Mouse (Mus musculus) forelimb bud, embryonic 11.5 days (tissue): ENCODE measurements around the gene Parp16.

Experiments used
- DNase-seq: peaks from one replicate; pipeline ENCODE4 v3.0.0-alpha.2; 2012; ENCODE audit warnings: low read depth, low spot score

Parp16 gene

GRCm38 (mm10) chr9:65195053-65195452, at the start of gene Parp16:
Parp16 (plus strand) TSS chr9:65195353.
- DNase-seq: no peak

- DNase-seq: no peak
Observed at GRCm38 (mm10) chr9:65146001-65146400, 49.2 kb upstream of the Parp16 start.

- DNase-seq: no peak
Observed at GRCm38 (mm10) chr9:65148507-65148906, 46.6 kb upstream of the Parp16 start.

DNA sequence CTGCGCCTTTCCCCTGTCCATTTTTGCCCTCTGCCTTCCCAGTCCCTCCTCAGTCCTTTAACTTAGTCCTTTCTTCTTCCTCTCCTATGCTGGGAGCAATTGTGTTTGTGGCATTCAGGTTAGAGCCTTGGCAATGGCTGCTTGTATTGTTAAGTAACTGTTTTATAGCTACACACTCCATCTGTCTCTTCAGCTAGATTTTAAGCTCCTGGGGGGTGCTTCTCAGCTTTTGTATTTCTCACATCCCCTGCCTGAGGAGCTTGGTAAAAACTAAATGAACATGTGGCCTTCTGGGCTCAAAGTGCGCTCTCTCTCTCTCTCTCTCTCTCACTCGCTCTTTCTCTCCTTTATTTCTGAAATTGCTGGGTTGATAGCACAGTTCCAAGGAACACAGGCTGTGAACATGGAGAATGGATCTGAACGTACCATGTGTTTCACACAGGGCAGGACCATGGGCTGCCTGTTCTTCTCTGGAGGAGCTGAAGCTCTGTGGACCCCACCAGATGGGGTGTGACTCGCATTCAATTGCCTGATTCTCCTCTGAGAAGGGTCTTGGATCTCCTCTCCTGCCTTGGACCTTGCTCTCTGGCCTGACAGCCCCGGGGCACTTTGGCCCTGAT, 42.3 kb upstream of the Parp16 start:
- DNase-seq: no peak

GRCm38 (mm10) chr9:65153331-65153711, 41.8 kb upstream of the Parp16 start:
- DNase-seq: no peak

- no peak for DNase-seq
Observed at GRCm38 (mm10) chr9:65154692-65155455, 40.3 kb upstream of the Parp16 start.

DNA sequence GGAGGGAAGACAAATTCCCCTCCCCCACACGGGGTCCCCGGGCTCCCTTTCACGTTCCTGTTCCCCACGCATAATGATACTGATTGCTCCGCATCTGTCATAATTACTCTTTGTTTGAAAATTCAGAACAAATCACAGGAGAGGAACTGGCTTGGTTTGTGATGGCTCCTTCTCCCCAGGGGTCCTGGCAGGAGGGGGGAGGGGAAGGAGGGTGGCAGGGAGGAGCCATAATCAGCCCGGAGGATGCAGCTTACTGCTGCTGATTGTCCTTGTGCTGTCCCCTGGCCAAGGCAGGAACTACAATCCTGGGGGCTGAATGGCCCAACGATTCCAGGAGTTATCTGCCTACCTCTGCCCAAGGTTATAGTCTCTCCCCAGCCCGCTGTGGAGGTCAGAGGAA, 38.5 kb upstream of the Parp16 start:
- no peak for DNase-seq

- no peak for DNase-seq
Observed at GRCm38 (mm10) chr9:65157631-65158030, 37.5 kb upstream of the Parp16 start.

GRCm38 (mm10) chr9:65161188-65161587, 34.0 kb upstream of the Parp16 start:
- no peak for DNase-seq

DNA sequence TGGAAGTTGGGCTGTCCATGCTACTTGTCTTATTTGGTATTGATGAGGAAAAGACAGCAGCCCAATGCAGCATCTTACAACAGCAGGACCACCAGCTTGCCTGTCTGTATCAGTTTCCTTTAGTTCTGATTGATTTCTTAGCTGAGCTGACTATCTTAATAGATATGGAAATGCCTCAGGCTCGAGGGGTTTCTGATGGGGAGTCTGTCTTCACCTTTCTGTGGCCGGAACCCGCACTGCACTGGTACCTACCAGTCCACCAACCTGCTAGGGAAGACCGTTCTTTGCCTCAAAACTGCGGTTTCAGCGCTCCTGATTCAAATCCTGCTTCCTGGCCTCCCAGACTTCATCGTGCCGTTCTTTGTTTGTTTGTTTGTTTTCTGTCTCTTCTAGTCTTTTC, 33.3 kb upstream of the Parp16 start:
- DNase-seq: no peak

- DNase-seq: no peak
Observed at GRCm38 (mm10) chr9:65162711-65163639, 32.2 kb upstream of the Parp16 start.

- no peak for DNase-seq
Observed at GRCm38 (mm10) chr9:65164870-65165269, 30.3 kb upstream of the Parp16 start.

DNA sequence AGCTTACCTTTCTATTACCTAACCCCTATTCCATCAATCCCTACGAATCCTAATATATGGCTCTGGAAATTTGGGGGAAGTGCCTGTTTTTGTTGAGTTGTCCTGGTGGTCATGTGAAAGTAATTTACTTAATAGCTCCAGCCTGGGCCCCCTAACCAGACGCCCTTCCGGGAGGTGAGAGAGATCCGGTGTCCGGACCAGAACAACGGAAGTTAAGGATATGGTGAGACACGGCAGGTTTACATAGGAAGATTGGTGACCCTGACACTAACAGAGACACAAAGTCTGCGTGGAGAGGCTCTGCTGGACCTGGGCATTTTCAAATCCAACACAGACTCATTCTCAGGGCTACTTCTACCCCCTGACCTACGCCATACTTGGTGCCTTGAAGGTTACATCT, 28.8 kb upstream of the Parp16 start:
- DNase-seq: no peak

GRCm38 (mm10) chr9:65168534-65168933, 26.6 kb upstream of the Parp16 start:
- DNase-seq: no peak

DNA sequence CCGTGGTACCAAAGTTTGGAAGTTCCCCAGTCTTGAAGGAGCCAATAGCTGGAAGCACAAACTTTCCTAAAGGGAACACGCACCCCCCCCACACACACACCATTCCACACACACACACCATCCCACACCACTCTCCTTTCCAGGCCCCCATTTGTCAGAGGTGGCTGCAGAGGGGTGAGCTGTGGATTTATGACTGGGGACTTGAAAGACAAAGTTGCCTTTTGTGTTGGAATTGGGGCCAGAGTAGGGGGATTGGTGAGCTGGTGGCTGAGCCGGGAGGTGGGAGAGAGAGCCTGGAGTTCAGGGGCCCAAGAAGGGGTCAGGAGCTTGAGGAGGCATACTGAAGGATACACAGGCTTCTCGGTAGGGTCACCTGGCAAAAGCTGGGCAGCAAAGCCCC, 26.2 kb upstream of the Parp16 start:
- DNase-seq: peak; percentile 73

- DNase-seq: no peak
Observed at GRCm38 (mm10) chr9:65172654-65173053, 22.5 kb upstream of the Parp16 start.

DNA sequence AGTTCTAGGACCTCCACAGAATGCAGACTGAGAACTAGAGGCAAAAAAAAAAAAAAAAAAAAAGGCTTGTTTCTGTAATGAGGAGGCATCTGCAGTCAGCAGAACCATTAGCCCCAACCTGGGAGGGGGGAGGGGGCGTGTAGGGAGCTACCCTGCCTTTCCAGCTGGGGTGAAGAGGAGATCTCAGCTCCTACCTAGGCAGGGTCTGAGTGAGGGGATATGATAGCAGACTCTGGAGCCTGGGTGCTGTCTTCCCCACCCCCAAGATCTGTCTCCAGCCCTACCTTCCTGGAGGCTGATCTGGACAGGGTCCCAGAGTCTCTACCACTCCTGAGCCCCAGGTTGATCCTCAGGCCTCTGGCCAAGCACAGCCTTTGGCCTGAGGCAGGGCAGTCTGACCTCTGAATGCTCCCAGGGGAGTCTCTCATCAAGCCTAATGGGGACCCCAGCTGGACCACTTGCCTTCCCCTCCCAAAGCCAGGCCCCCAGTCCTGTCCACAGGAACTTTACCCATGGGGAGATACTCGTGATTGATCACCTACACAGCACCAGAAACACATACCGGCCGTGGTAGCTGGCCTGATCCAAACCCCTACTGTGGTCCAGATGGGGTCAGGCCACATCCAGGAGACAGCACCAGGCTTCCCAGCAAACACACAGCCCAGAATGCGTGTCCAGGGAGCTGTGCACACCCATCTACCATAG, 19.8 kb upstream of the Parp16 start:
- no peak for DNase-seq

GRCm38 (mm10) chr9:65175939-65176871, 18.9 kb upstream of the Parp16 start:
- no peak for DNase-seq

GRCm38 (mm10) chr9:65177497-65177896, 17.7 kb upstream of the Parp16 start:
- DNase-seq: no peak

GRCm38 (mm10) chr9:65177912-65178311, 17.2 kb upstream of the Parp16 start:
- no peak for DNase-seq
